Mouse (Mus musculus): ENCODE results near the gene Dnajb2.
"Not testable (repeated sequence)": the region's sequence is repeated elsewhere in the genome, so short reads cannot be mapped to it uniquely, and the experiment has no call there.

The Dnajb2 gene

DNA sequence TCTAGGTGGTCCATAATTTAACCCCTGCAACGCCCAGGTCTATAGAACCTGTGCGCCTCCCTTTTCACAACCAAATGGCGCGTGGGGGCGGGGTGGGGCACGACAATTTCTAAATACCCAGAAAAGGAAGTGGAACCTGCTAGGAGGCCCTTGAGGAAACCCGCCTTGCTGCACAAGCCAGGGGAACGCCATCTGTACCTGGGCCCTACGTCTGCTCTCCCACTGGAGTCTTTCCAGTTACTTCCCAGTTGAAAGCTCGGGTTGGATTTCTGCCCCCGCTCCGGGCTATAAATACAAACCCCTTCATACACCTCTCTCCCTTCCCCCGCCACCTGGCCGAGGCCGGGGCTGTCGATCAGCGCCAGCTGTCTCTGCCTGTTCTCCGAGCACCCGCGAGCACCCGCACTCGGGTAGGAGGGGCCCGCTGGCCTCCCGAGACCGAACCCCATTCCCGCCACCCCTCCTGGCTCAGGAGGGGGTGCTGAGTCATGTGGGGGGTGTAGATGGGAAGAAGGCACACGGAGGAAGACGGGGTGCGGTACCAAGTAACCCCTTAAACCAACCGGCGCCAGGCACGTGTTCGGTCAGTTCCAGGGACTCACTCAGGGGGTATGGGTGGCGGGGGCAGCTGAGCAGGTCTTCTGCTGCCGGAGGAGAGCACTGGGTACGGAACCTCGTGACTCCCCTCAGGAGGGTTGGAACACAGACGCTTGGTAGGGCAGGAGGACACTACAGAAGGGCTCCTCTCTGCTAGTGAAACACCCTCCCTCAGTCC is 17.8 kb upstream of the Dnajb2 start:
- DNase-seq (ENCODE audit: low read depth, low spot score) = peak; percentile 98

DNA sequence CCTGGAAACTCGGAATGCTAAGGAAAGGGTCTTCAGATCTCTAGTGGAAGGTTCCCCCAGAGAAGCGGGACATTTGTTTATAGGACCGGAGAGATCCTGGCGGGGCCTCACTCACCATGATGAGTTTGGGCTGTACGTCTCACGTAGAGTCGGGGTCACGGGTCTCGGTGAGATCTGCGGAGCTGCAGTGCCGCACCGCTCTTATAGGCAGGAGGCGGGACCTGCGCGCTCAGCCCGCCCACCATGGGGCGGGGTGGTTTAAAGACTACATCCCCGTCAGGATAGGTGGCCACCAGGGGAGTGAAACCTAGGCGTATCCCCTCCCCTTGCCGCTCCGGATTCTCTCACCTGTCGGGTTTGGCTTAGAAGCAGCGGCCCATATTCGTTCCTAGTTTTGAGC is 17.1 kb upstream of the Dnajb2 start:
- peak; percentile 97 for DNase-seq (ENCODE audit: low read depth, low spot score)

DNA sequence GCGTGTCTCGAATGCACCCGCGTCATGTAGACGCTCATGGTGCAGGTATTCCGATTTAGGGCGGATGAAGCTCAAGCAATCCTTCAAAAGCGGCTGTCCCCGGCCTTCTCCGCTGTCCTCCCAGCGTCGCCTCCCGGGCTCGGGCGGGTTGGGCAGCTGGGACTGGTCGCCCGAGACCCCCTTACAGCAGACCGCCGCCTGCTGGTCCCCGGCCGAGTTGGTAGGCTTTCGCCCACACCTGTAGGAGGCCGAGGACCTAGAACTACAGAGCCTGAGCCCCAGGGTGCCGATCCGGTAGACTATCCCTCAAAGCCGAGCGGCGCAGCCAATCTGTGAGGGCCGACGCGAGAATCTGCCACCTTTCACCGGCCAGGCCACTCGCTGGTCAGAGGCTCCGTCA is 16.7 kb upstream of the Dnajb2 start, which contains the start of gene Tuba4a:
Gene Tuba4a (minus strand): TSS at position 335 of the 400 bp plus-strand sequence.
- peak; percentile 53 for DNase-seq (ENCODE audit: low read depth, low spot score)

DNA sequence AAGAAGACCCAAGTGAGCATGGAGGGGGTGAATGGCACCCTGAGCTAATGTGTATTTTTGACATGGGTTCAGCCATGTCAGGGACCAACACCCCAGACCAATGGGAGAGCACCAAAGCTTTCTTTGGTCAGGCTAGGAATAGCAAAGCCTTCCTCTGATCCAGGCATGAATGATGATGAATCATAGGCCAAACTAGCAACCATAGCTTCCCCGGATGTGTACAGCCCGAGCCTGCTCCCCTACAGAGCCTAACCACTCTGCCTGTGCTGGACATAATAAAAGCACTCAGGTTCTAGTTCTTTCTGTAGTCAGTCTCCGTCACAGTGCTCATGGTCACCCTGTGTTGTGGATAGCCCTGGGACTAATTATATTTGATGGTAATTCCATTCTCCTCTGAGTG is 14.7 kb upstream of the Dnajb2 start:
- no peak for DNase-seq (ENCODE audit: low read depth, low spot score)

DNA sequence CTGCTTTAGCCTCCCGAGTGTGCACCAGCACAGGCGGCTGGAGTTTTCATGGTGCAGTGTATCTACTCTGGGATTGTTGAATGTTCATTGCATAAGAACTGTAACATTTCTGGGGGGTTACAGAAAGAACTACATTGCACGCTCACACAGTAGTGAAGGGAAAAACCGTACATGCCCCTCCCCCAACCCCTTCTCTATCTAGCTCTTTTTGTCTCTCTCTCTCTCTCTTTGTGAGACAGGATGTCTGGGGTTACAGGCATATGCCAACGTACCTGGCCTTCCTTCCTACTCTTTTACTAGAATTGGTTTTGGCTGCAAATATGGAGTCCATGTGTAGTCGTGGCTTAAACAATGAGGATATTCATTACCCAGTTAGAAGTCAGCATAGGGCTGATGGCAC is 13.3 kb upstream of the Dnajb2 start:
- no peak for DNase-seq (ENCODE audit: low read depth, low spot score)

DNA sequence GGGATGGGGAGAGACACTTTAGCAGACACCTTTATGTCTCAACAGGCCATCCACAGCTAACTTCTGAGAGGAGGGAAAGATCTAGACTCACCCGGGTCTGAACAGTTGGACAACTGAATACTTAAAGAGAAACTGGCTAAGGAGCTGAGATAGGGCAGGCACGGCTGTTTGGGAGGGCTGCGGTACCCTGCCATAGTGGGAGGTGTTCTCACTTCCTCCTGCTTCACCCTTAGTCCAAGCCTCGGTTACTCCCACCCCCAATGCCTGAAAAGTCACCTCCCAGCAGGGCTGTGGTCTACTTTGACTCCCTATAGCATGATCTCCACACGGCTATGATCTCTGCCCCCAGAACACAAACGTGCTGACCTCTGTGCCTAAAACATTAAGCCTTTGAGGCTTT is 12.7 kb upstream of the Dnajb2 start:
- DNase-seq (ENCODE audit: low read depth, low spot score) = no peak

DNA sequence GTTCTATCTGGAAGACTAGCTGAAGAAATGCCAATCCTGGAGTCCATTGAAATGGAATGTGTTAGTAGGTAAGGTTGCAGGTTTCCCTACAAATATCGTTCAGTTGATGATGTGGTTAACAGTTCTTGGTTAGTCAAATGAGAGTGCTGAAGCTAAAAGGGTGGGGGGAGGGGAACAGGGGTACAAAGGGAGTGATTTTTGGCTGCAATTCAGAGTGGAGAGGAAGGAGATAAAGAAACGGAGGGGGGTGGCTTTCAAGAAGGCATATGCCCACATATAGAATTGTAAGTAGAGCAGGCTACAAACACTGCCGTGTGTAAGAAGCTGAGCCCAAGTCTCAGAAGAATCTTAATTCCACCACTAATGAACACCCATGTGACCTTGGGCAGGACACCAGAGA is 10.7 kb upstream of the Dnajb2 start:
- DNase-seq (ENCODE audit: low read depth, low spot score) = no peak

DNA sequence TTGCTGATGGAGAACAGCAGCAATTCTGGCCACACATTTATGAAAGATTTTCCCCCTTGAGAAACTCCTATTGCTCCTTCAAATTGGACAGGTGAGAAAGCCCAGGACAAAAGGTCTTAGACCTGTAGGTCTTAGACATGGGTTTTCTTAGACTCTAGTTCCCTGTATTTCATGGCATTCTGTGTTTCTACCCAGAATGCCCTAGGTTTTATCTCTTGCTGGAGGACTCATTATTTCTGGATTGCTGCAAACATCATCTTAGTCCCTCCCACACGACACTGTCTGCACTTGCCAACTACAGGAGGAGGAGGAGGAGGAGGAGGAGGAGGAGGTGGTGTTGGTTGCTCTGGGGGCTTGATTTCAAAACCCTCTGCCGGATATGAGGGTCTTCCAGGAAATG is 10.1 kb upstream of the Dnajb2 start:
- no peak for DNase-seq (ENCODE audit: low read depth, low spot score)

DNA sequence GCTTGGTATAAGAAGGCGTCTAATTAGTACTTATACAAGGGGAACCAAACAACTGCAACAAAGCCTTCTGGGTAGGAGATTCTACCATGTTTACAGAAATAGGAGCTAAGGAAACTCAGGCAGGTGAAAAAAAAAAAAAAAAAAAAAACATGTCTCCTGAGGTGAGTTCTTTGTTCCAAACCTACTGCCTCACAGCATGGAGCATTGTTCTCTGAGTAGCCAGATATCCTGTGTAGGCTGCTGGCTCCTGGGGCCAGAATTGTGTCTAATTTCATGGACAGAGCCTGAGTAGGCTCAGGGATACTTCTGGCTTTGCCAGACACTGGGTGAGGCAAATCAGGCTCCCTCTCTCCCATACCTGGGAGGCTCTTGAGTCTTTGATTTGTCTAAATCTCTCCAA is 8.6 kb upstream of the Dnajb2 start:
- no peak for DNase-seq (ENCODE audit: low read depth, low spot score)

DNA sequence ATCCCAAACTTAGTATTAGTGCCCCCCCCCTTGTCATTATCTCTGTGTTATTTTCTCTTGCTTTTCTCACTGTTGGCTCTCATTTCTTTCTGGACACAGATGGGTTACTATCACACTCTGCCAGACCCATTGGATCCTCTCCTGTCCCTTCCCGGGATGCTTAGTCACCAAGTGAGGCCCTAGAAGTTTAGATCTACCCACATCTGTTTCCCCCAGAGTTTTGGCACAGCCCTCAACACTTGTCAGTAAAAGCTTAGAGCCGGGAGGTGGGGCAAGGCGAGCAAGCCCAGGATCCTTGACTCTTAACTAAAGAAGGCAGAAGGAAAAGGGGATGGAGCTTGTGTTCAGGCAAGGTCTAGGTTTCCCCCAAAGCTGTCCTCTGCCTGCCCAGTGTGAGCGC is 7.0 kb upstream of the Dnajb2 start:
- no peak for DNase-seq (ENCODE audit: low read depth, low spot score)

DNA sequence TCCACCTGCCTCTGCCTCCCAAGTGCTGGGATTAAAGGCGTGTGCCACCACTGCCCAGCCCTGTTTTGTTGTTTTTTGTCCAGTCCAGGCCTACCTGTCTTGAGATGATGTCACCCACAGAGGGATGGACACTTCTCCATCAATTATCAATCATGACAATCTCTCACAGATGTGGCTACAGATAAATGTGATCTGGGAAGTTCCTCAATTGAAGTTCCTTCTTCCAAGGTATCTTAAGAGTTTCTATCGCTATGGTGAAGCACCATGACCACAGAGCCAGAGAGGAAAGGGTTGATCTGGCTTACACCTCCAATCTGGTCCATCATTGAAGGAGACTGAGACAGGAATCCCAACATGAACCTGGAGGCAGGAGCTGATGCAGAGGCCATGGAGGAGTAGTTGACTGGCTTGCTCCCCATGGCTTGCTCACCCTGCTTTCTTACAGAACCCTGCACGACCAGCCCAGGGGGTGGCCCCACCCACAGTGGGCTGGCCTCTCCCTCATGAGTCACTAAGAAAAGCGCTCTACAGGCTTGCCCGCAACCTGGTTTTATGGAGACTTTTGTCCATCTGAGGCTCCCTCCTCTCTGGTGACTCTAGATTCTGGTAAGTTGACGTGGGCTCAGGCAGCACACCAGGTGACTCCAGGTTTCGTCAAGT is 5.7 kb upstream of the Dnajb2 start:
- no peak for DNase-seq (ENCODE audit: low read depth, low spot score)

DNA sequence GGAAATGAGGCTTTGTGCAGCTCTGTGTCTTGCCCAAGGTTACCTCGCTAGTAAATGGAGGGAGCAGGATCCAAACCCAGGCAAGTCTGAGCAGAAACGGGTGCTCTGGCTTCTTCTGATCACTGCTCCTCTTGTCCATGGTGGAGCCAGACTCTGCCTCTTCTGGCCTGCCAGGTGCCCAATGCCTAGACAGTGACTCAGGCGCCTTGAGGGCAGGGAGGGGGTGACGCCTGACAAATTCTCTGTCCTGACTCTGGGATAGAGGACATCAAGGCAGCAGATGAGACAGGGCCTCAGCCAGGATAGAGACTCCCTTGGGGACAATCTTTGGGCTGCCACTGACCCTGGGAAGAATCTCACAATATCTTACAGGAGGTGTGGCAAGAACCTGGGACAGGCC is 5.0 kb upstream of the Dnajb2 start:
- no peak for DNase-seq (ENCODE audit: low read depth, low spot score)

DNA sequence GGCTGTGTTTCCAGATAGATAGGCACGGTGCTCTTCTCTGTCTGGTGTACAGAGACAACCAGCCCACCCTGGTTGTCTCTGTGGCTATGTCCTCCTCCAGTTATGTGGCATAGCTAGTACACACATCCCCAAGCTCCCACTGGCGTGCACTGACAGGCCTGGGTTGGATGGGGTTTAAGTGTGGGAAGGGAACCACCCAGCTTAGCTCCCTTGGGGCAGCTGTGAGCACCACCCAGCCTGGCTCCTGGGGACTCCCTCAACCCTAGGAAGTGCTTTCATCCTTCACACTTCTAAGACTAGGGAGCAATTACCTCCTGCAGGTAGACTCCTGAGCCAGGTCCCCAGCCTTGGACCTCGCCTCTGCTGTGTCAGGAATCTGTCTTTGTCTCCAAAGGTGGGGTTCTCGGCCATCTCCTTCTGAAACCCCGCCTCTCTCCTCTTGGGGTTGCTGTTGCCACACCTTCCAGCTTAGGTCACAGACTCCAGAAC is 4.5 kb upstream of the Dnajb2 start, which contains the start of gene A630095N17Rik:
Gene A630095N17Rik (minus strand): TSS at position 439 of the 489 bp plus-strand sequence.
- no peak for DNase-seq (ENCODE audit: low read depth, low spot score)

DNA sequence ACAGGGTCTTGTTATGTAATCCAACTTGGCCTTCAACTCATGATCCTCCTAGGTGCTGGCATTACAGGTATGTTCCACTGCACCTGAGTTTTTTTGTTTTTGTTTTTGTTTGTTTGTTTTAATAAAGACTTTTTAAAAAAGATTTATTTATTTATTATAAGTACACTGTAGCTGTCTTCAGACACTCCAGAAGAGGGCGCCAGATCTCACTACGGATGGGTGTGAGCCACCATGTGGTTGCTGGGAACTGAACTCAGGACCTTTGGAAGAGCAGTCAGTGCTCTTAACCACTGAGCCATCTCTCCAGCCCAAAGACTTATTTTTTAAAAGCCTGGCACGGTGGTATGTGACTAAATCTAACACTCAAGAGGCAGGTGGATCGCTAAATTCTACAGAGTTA is 3.7 kb upstream of the Dnajb2 start:
- not testable (repeated sequence) for DNase-seq (ENCODE audit: low read depth, low spot score)

DNA sequence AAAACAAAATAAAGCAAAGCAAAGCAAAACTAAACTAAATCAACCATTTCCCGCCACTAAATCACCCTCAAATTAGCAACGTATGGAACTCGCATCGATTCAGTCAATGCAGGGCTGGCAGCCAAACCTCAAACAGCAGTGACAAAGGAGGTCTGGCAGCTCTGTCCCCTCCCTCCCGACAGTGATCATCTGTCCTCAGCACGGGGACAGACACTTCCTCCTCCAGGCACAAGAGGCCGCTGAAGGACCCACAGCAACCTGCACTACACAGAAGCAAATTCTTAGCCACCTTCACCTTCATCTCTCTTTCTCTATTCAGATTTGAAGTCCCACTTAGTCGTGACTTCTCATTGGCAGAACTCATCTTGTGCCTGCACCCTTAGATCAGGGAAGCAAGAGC is 1.6 kb upstream of the Dnajb2 start:
- DNase-seq (ENCODE audit: low read depth, low spot score) = peak; percentile 95

DNA sequence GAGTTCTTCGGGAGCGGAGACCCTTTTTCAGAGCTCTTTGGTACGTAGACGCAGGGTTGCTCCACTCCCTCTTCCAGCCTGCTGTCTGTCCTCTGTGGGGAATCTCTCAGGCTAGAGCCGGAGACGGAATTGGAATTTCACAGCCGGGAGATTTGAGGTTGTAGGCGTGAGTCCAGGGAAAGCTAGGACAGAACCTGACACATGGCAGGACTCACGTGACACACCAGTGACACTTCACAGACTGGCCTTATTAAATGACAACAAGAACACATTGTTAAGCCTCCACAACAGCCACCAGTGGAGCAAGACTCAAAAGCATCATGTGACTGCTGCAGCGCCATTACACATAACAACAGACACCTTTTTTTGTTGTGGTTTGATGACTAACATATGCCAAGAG is 3.4 kb downstream of the Dnajb2 start:
- peak; percentile 95 for DNase-seq (ENCODE audit: low read depth, low spot score)

DNA sequence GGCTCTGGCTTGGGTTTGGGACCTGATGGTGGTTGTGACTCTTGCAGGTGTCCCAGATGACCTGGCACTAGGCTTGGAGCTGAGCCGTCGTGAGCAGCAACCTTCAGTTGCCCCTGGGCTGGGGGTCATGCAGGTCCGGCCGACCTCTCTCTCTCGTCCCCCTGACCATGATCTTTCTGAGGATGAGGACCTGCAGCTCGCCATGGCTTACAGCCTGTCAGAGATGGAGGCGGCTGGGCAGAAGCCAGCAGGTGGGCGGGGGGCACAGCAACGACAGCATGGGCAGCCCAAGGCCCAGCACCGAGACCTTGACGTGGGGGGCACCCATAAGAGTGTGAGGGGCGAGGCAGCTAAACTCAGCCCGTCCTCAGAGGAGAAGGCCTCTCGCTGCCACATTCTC is 7.2 kb downstream of the Dnajb2 start:
- DNase-seq (ENCODE audit: low read depth, low spot score) = no peak

DNA sequence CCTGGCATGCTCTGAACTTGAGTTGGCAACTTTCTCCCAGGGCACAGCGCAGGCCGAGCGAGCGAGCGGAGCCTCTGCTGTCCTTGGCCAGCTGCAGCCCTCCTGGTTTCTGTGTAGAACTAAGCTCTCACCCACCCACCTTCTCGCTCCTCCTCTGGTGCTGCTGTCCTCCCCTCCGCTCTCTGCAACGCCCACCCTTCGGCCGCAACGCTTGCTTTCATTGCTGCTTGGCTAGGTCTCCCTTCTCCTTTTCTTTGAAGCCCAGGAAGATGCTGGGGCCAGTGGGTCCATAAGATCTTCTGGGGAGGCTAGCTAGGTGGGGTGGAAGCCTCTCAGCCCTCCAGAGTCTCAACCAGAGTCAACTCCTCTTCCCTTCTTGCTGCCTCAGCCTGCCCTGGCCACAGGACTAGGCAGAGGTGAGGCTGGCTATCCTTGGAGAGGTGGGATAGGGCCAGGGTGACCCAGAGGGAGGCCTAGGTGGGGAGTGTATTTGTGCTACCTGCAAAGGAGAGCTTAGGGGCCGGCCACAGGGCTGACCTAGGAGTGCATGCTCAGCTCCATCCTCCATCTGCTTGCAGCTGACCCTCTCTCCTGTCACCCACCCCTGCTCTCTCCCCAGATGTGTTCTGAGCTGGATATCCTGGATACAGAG is 8.1 kb downstream of the Dnajb2 start:
- DNase-seq (ENCODE audit: low read depth, low spot score) = peak; percentile 64

DNA sequence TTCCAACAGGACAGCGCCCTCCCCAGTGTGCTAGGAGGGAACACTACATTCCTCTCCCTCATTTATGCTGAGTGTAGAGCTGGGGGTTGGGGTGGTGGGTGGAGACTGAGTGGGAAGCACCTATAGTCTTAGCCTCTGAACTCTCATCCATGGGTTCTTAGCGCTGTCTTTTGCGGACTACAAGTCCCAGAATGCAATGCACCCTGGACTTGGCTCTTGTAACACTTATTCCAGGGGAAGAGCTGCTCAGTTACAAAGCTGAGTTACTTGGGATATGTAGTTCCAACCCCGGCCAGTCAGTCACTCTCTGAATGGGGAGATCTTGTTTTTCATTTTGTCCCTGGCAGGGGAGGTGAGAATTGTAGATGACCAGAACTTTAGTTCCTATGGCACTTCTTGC is 8.6 kb downstream of the Dnajb2 start:
- peak; percentile 92 for DNase-seq (ENCODE audit: low read depth, low spot score)

DNA sequence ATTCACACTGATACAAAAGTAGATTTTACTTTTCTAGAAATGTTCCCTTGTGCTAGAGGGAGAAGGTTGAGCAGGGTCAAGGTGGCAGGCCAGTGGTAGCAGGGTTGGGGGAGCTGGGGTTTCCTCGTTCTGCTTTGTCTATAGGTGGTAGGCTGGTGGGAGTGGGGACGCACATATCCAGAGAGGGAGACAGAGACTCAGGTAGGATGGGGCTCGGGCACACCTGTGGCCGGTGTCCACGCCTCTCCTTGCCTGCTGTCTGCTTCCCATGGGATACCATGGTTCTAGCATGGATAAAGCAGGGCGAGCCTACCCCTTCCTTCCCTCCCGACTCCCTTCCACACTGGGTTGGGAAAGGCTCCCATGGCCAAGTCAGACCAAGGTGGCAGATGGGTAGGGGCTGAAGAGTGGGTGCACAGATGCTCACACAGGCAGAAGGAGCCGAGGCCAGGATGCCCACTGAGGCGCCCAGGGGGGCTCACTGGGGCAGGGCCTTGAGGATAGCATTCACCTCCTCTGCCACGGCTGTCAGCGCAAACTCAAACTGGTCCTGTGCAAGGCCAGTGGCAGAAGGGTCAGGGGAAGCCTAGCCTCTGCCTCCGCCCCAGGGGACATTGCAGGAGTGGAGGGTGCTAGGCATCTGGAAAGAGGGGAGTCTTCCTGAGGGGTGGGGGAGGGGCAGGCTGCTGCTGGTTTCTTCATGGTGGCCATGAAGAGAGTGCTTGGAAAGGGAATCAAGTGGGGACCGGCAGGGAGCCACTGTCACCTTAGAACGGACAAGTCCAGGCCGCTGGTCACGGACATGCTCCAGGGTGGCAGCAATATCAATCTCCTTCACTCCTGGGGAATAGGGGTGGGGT is 11.1 kb downstream of the Dnajb2 start:
- no peak for DNase-seq (ENCODE audit: low read depth, low spot score)

DNA sequence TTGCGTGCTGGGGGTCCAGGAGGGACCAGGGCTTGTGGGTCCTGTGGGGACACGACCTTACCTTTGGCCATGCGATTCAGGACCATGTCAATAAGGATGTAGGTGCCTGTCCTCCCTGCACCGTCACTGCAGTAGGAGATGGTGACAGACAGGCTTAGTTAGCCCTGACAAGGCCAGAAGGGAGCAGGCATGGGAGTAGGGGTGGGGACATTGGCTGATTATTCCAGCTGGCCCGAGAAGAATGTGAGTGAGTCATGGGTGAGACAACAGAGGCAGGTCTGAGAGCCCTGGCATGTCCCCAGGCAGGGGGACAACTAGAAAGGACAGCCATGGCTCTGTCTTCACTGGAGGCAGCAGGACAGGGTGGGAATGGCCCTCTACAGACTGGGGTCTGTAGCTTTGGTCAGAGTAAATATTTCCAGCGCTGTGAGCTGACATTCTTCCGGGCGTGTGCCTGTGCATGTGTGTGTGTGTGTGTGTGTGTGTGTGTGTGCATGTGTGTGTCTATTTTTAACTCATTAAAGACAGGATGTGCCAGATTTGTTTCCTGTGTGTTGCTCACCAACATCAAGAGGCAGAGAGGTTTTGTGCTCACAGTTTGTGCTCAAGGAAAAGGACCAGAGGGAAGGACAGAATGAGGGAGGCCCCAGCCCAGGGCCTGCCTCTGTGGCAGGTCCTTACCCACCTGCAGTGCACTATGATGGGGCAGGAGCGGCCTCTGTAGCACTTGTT is 12.0 kb downstream of the Dnajb2 start:
- peak; percentile 94 for DNase-seq (ENCODE audit: low read depth, low spot score)

All from brain, adult 2 months (tissue).